Mouse (Mus musculus): ENCODE measurements around the gene Ttll6. TPM values are rescaled to one million over a fixed set of nuclear protein-coding genes. Genes with fewer than 3 reads are reported as not detected.

Gene Ttll6
- polyA plus RNA-seq, 1 experiment from 2014 or later: 0.15 TPM

- Histone ChIP-seq H3K9ac (no peak overlapping the region), H3K36me3 (no peaks in the 10 kb centered on the region), H3K27ac (no peak overlapping the region), H3K4me3 (no peak overlapping the region), H3K4me1 (no peaks in the 10 kb centered on the region), H3K27me3 (peaks cover 99% of the 10 kb centered on the region), H3K9me3 (replicated peaks) (no peaks in the 10 kb centered on the region), H3K4me2 (replicated peaks) (no peak overlapping the region)
- 2% methylated on average over 13 of the region's 14 CpGs for WGBS
- no peak for ATAC-seq (ENCODE audit: low FRiP score)
Measured at GRCm38 (mm10) chr11:96202401-96203081, 69.0 kb downstream of the Ttll6 start.

GRCm38 (mm10) chr11:96203182-96203788, 69.7 kb downstream of the Ttll6 start:
- under 1% methylated on average over 37 of the region's 37 CpGs for WGBS
- Histone ChIP-seq H3K9ac (no peak overlapping the region), H3K27ac (no peak overlapping the region), H3K9me3 (replicated peaks) (no peaks in the 10 kb centered on the region), H3K4me2 (replicated peaks) (no peak overlapping the region), H3K4me3 (no peak overlapping the region), H3K36me3 (no peaks in the 10 kb centered on the region), H3K27me3 (peaks cover 99% of the 10 kb centered on the region), H3K4me1 (no peaks in the 10 kb centered on the region)
- ATAC-seq (ENCODE audit: low FRiP score): no peak

- H3K27ac ChIP-seq: no peak overlapping the region
- WGBS: 2% methylated on average over 16 of the region's 16 CpGs
- no peak overlapping the region for H3K9ac ChIP-seq
- no peaks in the 10 kb centered on the region for H3K9me3 ChIP-seq (replicated peaks)
- no peak overlapping the region for H3K4me3 ChIP-seq
- ATAC-seq (ENCODE audit: low FRiP score): no peak
- peaks cover 99% of the 10 kb centered on the region for H3K27me3 ChIP-seq
- no peaks in the 10 kb centered on the region for H3K36me3 ChIP-seq
- H3K4me2 ChIP-seq (replicated peaks): no peak overlapping the region
- no peaks in the 10 kb centered on the region for H3K4me1 ChIP-seq
Measured at GRCm38 (mm10) chr11:96203789-96204186, 70.2 kb downstream of the Ttll6 start.

DNA sequence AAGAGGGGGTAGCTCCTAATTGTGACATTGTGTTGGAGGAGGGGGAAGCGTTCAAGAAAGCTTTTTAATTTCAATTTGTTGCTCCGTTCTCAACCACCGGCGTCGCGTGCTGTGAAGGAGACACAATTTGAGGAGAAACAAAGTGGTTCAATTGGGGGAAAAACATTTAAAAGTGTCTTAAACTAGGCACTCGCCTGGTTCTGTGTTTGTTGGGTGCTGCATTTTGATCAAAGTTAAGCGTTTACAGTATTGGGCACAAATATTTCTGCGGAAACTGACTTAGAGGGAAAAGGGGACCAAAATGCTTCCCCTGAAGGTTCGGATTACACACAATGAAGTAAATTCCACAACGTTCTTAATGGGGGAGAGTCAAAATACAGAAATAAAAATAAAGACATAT, 70.8 kb downstream of the Ttll6 start:
- no peak for ATAC-seq (ENCODE audit: low FRiP score)
- Histone ChIP-seq H3K27ac (no peak overlapping the region), H3K9ac (no peak overlapping the region), H3K36me3 (no peaks in the 10 kb centered on the region), H3K9me3 (replicated peaks) (no peaks in the 10 kb centered on the region), H3K4me1 (no peaks in the 10 kb centered on the region), H3K4me2 (replicated peaks) (no peak overlapping the region), H3K4me3 (no peak overlapping the region), H3K27me3 (peaks cover 99% of the 10 kb centered on the region)
- WGBS: 3% methylated on average over 11 of the region's 11 CpGs

DNA sequence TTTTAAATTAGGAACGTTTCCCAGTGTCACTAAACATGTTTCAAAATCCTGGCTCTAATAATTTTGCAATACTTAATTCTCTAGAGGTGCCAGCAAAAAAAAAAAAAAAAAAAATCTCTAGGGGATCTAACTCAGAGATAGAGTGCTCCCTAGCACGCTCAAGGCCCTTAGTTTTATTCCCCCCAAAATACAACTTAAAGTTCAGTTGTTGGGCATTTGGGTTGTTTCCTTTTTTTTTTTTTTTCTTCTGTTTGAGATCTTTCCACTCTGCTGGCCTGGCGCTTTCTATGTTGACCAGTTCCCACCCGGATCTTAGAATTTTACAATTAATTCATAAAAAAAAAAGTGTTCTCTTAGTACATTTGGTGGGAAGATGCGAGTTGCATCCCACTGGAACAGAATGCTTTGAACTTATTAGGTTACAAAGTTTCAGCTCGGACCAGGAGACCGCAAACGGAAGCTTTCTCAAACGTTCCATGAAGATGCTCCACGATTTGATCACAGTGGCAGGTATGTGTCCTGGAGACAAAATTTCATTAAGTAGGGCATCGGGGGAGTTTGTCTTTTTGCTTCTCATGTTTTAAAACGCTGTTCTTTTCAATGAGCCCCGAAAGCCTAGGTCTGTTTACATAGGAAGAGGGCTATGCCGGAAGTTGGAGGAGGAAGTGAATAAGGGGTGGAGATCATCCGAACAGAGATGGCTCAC, 72.0 kb downstream of the Ttll6 start:
- Histone ChIP-seq H3K36me3 (no peaks in the 10 kb centered on the region), H3K9ac (no peak overlapping the region), H3K27ac (no peak overlapping the region), H3K4me1 (no peaks in the 10 kb centered on the region), H3K9me3 (replicated peaks) (no peaks in the 10 kb centered on the region), H3K27me3 (peaks cover 94% of the 10 kb centered on the region), H3K4me3 (no peak overlapping the region), H3K4me2 (replicated peaks) (no peak overlapping the region)
- no peak for ATAC-seq (ENCODE audit: low FRiP score)
- WGBS: 4% methylated on average over 15 of the region's 15 CpGs

Other genes starting within 250 kb of the Ttll6 start
- not detected in 2 replicates for gene B4galnt2, start 218.9 kb upstream of the Ttll6 start, polyA plus RNA-seq (2016; fragmentation: Nextera tagmentation; extraction: Ambion mirVana)
- gene Igf2bp1, start 127.8 kb upstream of the Ttll6 start, polyA plus RNA-seq (2016; fragmentation: Nextera tagmentation; extraction: Ambion mirVana): 71.1 and 73.3 TPM in 2 replicates
- not detected in 2 replicates for gene Gip, start 109.2 kb upstream of the Ttll6 start, polyA plus RNA-seq (2016; fragmentation: Nextera tagmentation; extraction: Ambion mirVana)
- gene Snf8, start 98.9 kb upstream of the Ttll6 start, polyA plus RNA-seq (2016; fragmentation: Nextera tagmentation; extraction: Ambion mirVana): 115 and 118 TPM in 2 replicates
- gene Ube2z, start 68.4 kb upstream of the Ttll6 start, polyA plus RNA-seq (2016; fragmentation: Nextera tagmentation; extraction: Ambion mirVana): 40.7 and 43.4 TPM in 2 replicates
- gene Atp5g1, start 58.1 kb upstream of the Ttll6 start, polyA plus RNA-seq (2016; fragmentation: Nextera tagmentation; extraction: Ambion mirVana): 377 and 424 TPM in 2 replicates
- gene Calcoco2, start 21.8 kb upstream of the Ttll6 start, polyA plus RNA-seq (2016; fragmentation: Nextera tagmentation; extraction: Ambion mirVana): 0.15 TPM in 1 of 2 replicates, not detected in the other
- gene Hoxb13, start 60.5 kb downstream of the Ttll6 start, polyA plus RNA-seq (2016; fragmentation: Nextera tagmentation; extraction: Ambion mirVana): not detected in 2 replicates
- gene Hoxb9, start 137.7 kb downstream of the Ttll6 start, polyA plus RNA-seq (2016; fragmentation: Nextera tagmentation; extraction: Ambion mirVana): 0.36 and 0.46 TPM in 2 replicates
- gene Hoxb8, start 148.1 kb downstream of the Ttll6 start, polyA plus RNA-seq (2016; fragmentation: Nextera tagmentation; extraction: Ambion mirVana): 4.4 and 8.1 TPM in 2 replicates
- gene Hoxb7, start 152.8 kb downstream of the Ttll6 start, polyA plus RNA-seq (2016; fragmentation: Nextera tagmentation; extraction: Ambion mirVana): 9.6 and 11.0 TPM in 2 replicates
- 60.0 and 64.5 TPM in 2 replicates for gene Hoxb6, start 158.7 kb downstream of the Ttll6 start, polyA plus RNA-seq (2016; fragmentation: Nextera tagmentation; extraction: Ambion mirVana)
- 74.3 and 126 TPM in 2 replicates for gene Hoxb5, start 169.6 kb downstream of the Ttll6 start, polyA plus RNA-seq (2016; fragmentation: Nextera tagmentation; extraction: Ambion mirVana)
- gene Hoxb4, start 184.5 kb downstream of the Ttll6 start, polyA plus RNA-seq (2016; fragmentation: Nextera tagmentation; extraction: Ambion mirVana): 7.7 and 8.1 TPM in 2 replicates
- 15.3 and 19.3 TPM in 2 replicates for gene Hoxb3, start 189.5 kb downstream of the Ttll6 start, polyA plus RNA-seq (2016; fragmentation: Nextera tagmentation; extraction: Ambion mirVana)
- 58.2 and 73.9 TPM in 2 replicates for gene Hoxb2, start 216.7 kb downstream of the Ttll6 start, polyA plus RNA-seq (2016; fragmentation: Nextera tagmentation; extraction: Ambion mirVana)
- 0.82 and 2.2 TPM in 2 replicates for gene Hoxb1, start 232.0 kb downstream of the Ttll6 start, polyA plus RNA-seq (2016; fragmentation: Nextera tagmentation; extraction: Ambion mirVana)